In the genomic region with DNA sequence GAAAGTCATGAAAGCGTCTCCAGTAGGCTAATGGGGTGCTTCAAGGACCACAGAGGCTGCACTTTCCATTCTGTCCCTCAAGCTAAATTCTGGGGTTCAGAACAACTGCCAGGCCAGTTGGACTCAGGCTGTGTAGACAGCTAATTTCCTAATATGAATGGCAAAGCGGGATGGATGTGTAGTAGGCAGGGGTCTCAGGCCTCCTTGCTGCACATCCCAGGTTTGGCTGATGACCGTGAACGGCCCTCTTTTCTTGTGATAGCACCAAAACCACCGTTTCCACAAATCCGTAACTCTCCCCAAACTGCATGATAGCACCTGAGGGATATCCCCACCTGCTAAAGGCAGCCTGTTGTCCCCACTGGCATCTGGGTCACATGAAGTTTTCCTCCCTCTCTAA, we compare ENCODE assay signal across 12 mouse cellular contexts. TPM values are rescaled to one million over a fixed set of nuclear protein-coding genes. Genes with fewer than 3 reads are reported as not detected.
DNase-seq lines count a peak whose midpoint lies in the region; ATAC-seq and TF ChIP-seq lines count a peak whose summit lies in the region.
"Had no signal": no experiment of that assay in that cellular context is flagged by ENCODE, and none has a peak within 500 bp of the region (broad histone marks: within the 10 kb centered on the region; RNA-seq: fewer than 3 reads in every experiment).

No protein-coding gene starts in this region.

- H3K9me3 ChIP-seq in kidney, embryonic 14.5 days (ENCODE audit: control insufficient read depth, low read length), result peaks cover 9% of the 10 kb centered on the region
- peaks cover 7% of the 10 kb centered on the region; the same call in 1 of the 2 replicates for H3K9me3 ChIP-seq in embryonic facial prominence, embryonic 10.5 days
- no peaks in the 10 kb centered on the region for H3K9me3 ChIP-seq in hindbrain, postnatal 0 days (ENCODE audit: low read length)
- H3K9me3 ChIP-seq in midbrain, embryonic 15.5 days, result no peaks in the 10 kb centered on the region
- H3K9me3 ChIP-seq: embryonic facial prominence, embryonic 15.5 days had no signal

- no peak overlapping the region for H3K4me2 ChIP-seq in kidney, embryonic 14.5 days (replicated peaks; ENCODE audit: low read depth, low read length)
- H3K4me2 ChIP-seq in hindbrain, postnatal 0 days (ENCODE audit: low read depth, low read length), result peak overlapping the region; percentile 82; the same call in 1 of the 2 replicates
- H3K4me2 ChIP-seq in midbrain, embryonic 15.5 days, result peak overlapping the region; percentile 58

- 87% methylated on average over 6 of the region's 6 CpGs for WGBS in kidney, embryonic 14.5 days
- 81% methylated on average over 6 of the region's 6 CpGs for WGBS in embryonic facial prominence, embryonic 10.5 days
- 87% methylated on average over 6 of the region's 6 CpGs for WGBS in hindbrain, postnatal 0 days
- 88% methylated on average over 6 of the region's 6 CpGs for WGBS in midbrain, embryonic 15.5 days

- no peak overlapping the region for H3K4me3 ChIP-seq in kidney, embryonic 14.5 days (ENCODE audit: low read length)
- peak overlapping the region; percentile 12; the same call in 1 of the 2 replicates for H3K4me3 ChIP-seq in embryonic facial prominence, embryonic 10.5 days
- H3K4me3 ChIP-seq in hindbrain, postnatal 0 days (ENCODE audit: low read length), result no peak overlapping the region
- no peak overlapping the region for H3K4me3 ChIP-seq in midbrain, embryonic 15.5 days

- H3K4me1 ChIP-seq in kidney, embryonic 14.5 days (ENCODE audit: control insufficient read depth, insufficient read depth, low read length), result peaks cover 21% of the 10 kb centered on the region; the same call in 1 of the 2 replicates
- H3K4me1 ChIP-seq in embryonic facial prominence, embryonic 10.5 days, result peaks cover 42% of the 10 kb centered on the region
- H3K4me1 ChIP-seq in hindbrain, postnatal 0 days (ENCODE audit: insufficient read depth, low read length), result peaks cover 17% of the 10 kb centered on the region
- H3K4me1 ChIP-seq in midbrain, embryonic 15.5 days, result peaks cover 37% of the 10 kb centered on the region

- no peak overlapping the region for H3K27ac ChIP-seq in kidney, embryonic 14.5 days (ENCODE audit: low read depth, low read length)
- no peak overlapping the region for H3K27ac ChIP-seq in embryonic facial prominence, embryonic 10.5 days (replicated peaks)
- no peak overlapping the region for H3K27ac ChIP-seq in hindbrain, postnatal 0 days
- H3K27ac ChIP-seq in midbrain, embryonic 15.5 days, result no peak overlapping the region
- H3K27ac ChIP-seq: embryonic facial prominence, embryonic 15.5 days had no signal

- ATAC-seq in kidney, embryonic 14.5 days (ENCODE audit: low FRiP score, low TSS enrichment), result no peak
- ATAC-seq in hindbrain, postnatal 0 days, result no peak
- ATAC-seq in midbrain, embryonic 15.5 days (replicated peaks), result no peak

- peaks cover 11% of the 10 kb centered on the region for H3K36me3 ChIP-seq in kidney, embryonic 14.5 days (ENCODE audit: control insufficient read depth, insufficient read depth, low read length)
- peaks cover 19% of the 10 kb centered on the region for H3K36me3 ChIP-seq in embryonic facial prominence, embryonic 10.5 days (replicated peaks)
- no peaks in the 10 kb centered on the region for H3K36me3 ChIP-seq in hindbrain, postnatal 0 days (ENCODE audit: insufficient read depth, low read length)
- H3K36me3 ChIP-seq in midbrain, embryonic 15.5 days (replicated peaks), result no peaks in the 10 kb centered on the region

- TF ChIP-seq CTCF in hindbrain, postnatal 0 days (IDR thresholded peaks at IDR 0.05; ENCODE audit: low read depth), result no peak

- DNase-seq in kidney, postnatal 36 days, result no peak
- DNase-seq in embryonic facial prominence, embryonic 10.5 days (ENCODE audit: low spot score), result no peak
- no peak for DNase-seq in hindbrain, postnatal 0 days (ENCODE audit: low spot score)
- DNase-seq in left cerebral cortex, adult 8-10 months (ENCODE audit: low spot score in 2 of 2), result no peak
- no peak for DNase-seq in layer of hippocampus, adult 11-12 months (ENCODE audit: low spot score)
- no peak for DNase-seq in embryo, embryonic 11 days
- DNase-seq: cerebellum, postnatal 10 days; layer of hippocampus, postnatal 36 days; lung, adult 18-20 months had no signal

- H3K27me3 ChIP-seq in kidney, embryonic 14.5 days (ENCODE audit: control insufficient read depth, insufficient read depth, low read length), result peaks cover 4% of the 10 kb centered on the region
- peaks cover 50% of the 10 kb centered on the region for H3K27me3 ChIP-seq in embryonic facial prominence, embryonic 10.5 days (replicated peaks; ENCODE audit: low read depth, poor library complexity, severe bottlenecking)
- no peaks in the 10 kb centered on the region for H3K27me3 ChIP-seq in hindbrain, postnatal 0 days (ENCODE audit: insufficient read depth, low read length)
- H3K27me3 ChIP-seq in midbrain, embryonic 15.5 days (replicated peaks), result 0 out of 2 replicates have a peak, but pooled peaks cover 4% of the 10 kb centered on the region

- H3K9ac ChIP-seq in kidney, embryonic 14.5 days (ENCODE audit: low read depth, low read length), result peak overlapping the region; percentile 18; the same call in 1 of the 2 replicates
- no peak overlapping the region for H3K9ac ChIP-seq in hindbrain, postnatal 0 days (replicated peaks; ENCODE audit: low read length)
- no peak overlapping the region for H3K9ac ChIP-seq in midbrain, embryonic 15.5 days
- H3K9ac ChIP-seq: embryonic facial prominence, embryonic 15.5 days had no signal

RNA-seq across cellular contexts. Expression of a gene that starts 4.1 kb away (rescaled TPM):
- polyA plus RNA-seq in kidney, embryonic 14.5 days (2014; fragmentation: Nextera tagmentation; extraction: Ambion mirVana), result 31.8 and 32.7 TPM in 2 replicates
- 17.8 and 19.0 TPM in 2 replicates for polyA plus RNA-seq in embryonic facial prominence, embryonic 10.5 days (2016; fragmentation: Nextera tagmentation; extraction: Ambion mirVana)
- total RNA-seq in hindbrain, postnatal 0 days (2014; rRNA removed), result 218 and 236 TPM in 2 replicates
- 49.6 and 53.3 TPM in 2 replicates for polyA plus RNA-seq in hindbrain, postnatal 0 days (2015; fragmentation: Nextera tagmentation; extraction: Ambion mirVana)
- 119 and 121 TPM in 2 replicates for polyA plus RNA-seq in midbrain, embryonic 15.5 days (2015; fragmentation: Nextera tagmentation; extraction: Ambion mirVana)
- total RNA-seq in left cerebral cortex, adult 8-10 months (2022), result 10 to 100 TPM; 54.1 to 63.0 (median 57.1) TPM

RNA-seq across cellular contexts. Expression of a gene that starts 4.1 kb away (rescaled TPM):
- 0.63 and 0.65 TPM in 2 replicates for polyA plus RNA-seq in kidney, embryonic 14.5 days (2014; fragmentation: Nextera tagmentation; extraction: Ambion mirVana)
- polyA plus RNA-seq in embryonic facial prominence, embryonic 10.5 days (2016; fragmentation: Nextera tagmentation; extraction: Ambion mirVana), result 0.19 and 0.40 TPM in 2 replicates
- total RNA-seq in hindbrain, postnatal 0 days (2014; rRNA removed), result 2.8 and 4.3 TPM in 2 replicates
- 0.55 and 0.74 TPM in 2 replicates for polyA plus RNA-seq in hindbrain, postnatal 0 days (2015; fragmentation: Nextera tagmentation; extraction: Ambion mirVana)
- polyA plus RNA-seq in midbrain, embryonic 15.5 days (2015; fragmentation: Nextera tagmentation; extraction: Ambion mirVana), result 1.5 and 2.0 TPM in 2 replicates
- total RNA-seq in left cerebral cortex, adult 8-10 months (2022), result 1 to 10 TPM; 3.7 to 5.0 (median 4.1) TPM

RNA-seq across cellular contexts. Expression of a gene that starts 9.8 kb away (rescaled TPM):
- 29.9 and 146 TPM in 2 replicates for polyA plus RNA-seq in kidney, embryonic 14.5 days (2014; fragmentation: Nextera tagmentation; extraction: Ambion mirVana)
- 23.0 and 25.0 TPM in 2 replicates for polyA plus RNA-seq in embryonic facial prominence, embryonic 10.5 days (2016; fragmentation: Nextera tagmentation; extraction: Ambion mirVana)
- total RNA-seq in hindbrain, postnatal 0 days (2014; rRNA removed), result 625 and 1,276 TPM in 2 replicates
- polyA plus RNA-seq in hindbrain, postnatal 0 days (2015; fragmentation: Nextera tagmentation; extraction: Ambion mirVana), result 103 and 109 TPM in 2 replicates
- polyA plus RNA-seq in midbrain, embryonic 15.5 days (2015; fragmentation: Nextera tagmentation; extraction: Ambion mirVana), result 311 and 338 TPM in 2 replicates
- total RNA-seq in left cerebral cortex, adult 8-10 months (2022), result 100 to 1,000 TPM in 3 of 4 experiments, 10 to 100 TPM in 1; 96.1 to 129 (median 115) TPM

RNA-seq across cellular contexts. Expression of a gene that starts 19.4 kb away (rescaled TPM):
- polyA plus RNA-seq in kidney, embryonic 14.5 days (2014; fragmentation: Nextera tagmentation; extraction: Ambion mirVana), result 16.7 and 19.8 TPM in 2 replicates
- 19.0 and 19.1 TPM in 2 replicates for polyA plus RNA-seq in embryonic facial prominence, embryonic 10.5 days (2016; fragmentation: Nextera tagmentation; extraction: Ambion mirVana)
- 31.7 and 31.8 TPM in 2 replicates for total RNA-seq in hindbrain, postnatal 0 days (2014; rRNA removed)
- polyA plus RNA-seq in hindbrain, postnatal 0 days (2015; fragmentation: Nextera tagmentation; extraction: Ambion mirVana), result 14.1 and 15.9 TPM in 2 replicates
- 22.1 and 24.1 TPM in 2 replicates for polyA plus RNA-seq in midbrain, embryonic 15.5 days (2015; fragmentation: Nextera tagmentation; extraction: Ambion mirVana)
- total RNA-seq in left cerebral cortex, adult 8-10 months (2022), result 10 to 100 TPM; 22.6 to 27.6 (median 26.7) TPM

RNA-seq across cellular contexts. Expression of a gene that starts 19.8 kb away (rescaled TPM):
- 229 and 304 TPM in 2 replicates for polyA plus RNA-seq in kidney, embryonic 14.5 days (2014; fragmentation: Nextera tagmentation; extraction: Ambion mirVana)
- polyA plus RNA-seq in embryonic facial prominence, embryonic 10.5 days (2016; fragmentation: Nextera tagmentation; extraction: Ambion mirVana), result 255 and 258 TPM in 2 replicates
- total RNA-seq in hindbrain, postnatal 0 days (2014; rRNA removed), result 975 and 1,069 TPM in 2 replicates
- 649 and 670 TPM in 2 replicates for polyA plus RNA-seq in hindbrain, postnatal 0 days (2015; fragmentation: Nextera tagmentation; extraction: Ambion mirVana)
- 626 and 662 TPM in 2 replicates for polyA plus RNA-seq in midbrain, embryonic 15.5 days (2015; fragmentation: Nextera tagmentation; extraction: Ambion mirVana)
- total RNA-seq in left cerebral cortex, adult 8-10 months (2022), result 100 to 1,000 TPM; 448 to 480 (median 462) TPM
